Mouse (Mus musculus): Measurements from ENCODE around the gene Ccr8. TPM values are rescaled to one million over a fixed set of nuclear protein-coding genes. Genes with fewer than 3 reads are reported as not detected.

The Ccr8 gene
- polyA plus RNA-seq, 1 experiment from 2014 or later, result not detected

GRCm38 (mm10) chr9:120071251-120071650 lies 20.7 kb upstream of the Ccr8 start:
- H3K27ac ChIP-seq, result no peak overlapping the region
- DNase-seq (no peak), ATAC-seq (ENCODE audit: low read depth) (no peak)
- no peak overlapping the region for H3K9ac ChIP-seq
- peaks cover 11% of the 10 kb centered on the region for H3K4me1 ChIP-seq (replicated peaks)
- H3K4me3 ChIP-seq (replicated peaks), result no peak overlapping the region
- H3K9me3 ChIP-seq (replicated peaks), result no peaks in the 10 kb centered on the region
- H3K27me3 ChIP-seq, result no peaks in the 10 kb centered on the region
- no peak overlapping the region for H3K4me2 ChIP-seq
- WGBS (ENCODE audit: insufficient replicate concordance), result 70% methylated on average over 2 of the region's 2 CpGs
- no peaks in the 10 kb centered on the region for H3K36me3 ChIP-seq

DNA sequence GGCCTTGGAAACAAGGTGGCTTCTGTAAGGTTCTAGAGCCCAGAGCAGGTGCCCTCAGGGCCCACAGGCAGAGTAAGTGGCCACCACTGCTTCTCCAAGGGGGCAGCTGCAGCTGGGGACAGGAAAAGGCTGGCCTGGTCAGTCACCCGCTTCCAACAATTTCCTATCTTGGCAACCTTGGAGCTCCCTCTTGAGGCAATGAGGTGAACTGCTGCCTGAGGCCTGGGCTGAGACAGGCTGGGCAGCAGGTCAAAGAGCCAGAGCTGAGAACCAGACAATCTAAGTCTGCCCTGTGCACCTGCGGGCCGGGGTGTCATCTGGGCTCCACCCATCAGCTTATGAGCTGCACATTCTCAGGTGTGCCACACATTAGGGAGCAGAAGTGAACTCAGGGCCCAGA lies 18.7 kb upstream of the Ccr8 start:
- no peaks in the 10 kb centered on the region for H3K36me3 ChIP-seq
- no peak overlapping the region for H3K27ac ChIP-seq
- H3K4me1 ChIP-seq (replicated peaks), result peaks cover 11% of the 10 kb centered on the region
- WGBS (ENCODE audit: insufficient replicate concordance), result 9% methylated on average over 3 of the region's 3 CpGs
- H3K4me3 ChIP-seq (replicated peaks), result no peak overlapping the region
- no peaks in the 10 kb centered on the region for H3K27me3 ChIP-seq
- H3K4me2 ChIP-seq, result no peak overlapping the region
- DNase-seq (peak; percentile 54), ATAC-seq (ENCODE audit: low read depth) (peak; percentile 23; the same call in 1 of the 2 replicates)
- no peak overlapping the region for H3K9ac ChIP-seq
- no peaks in the 10 kb centered on the region for H3K9me3 ChIP-seq (replicated peaks)

- 69% methylated on average over 7 of the region's 7 CpGs for WGBS (ENCODE audit: insufficient replicate concordance)
- H3K9me3 ChIP-seq (replicated peaks), result no peaks in the 10 kb centered on the region
- DNase-seq, result no peak
These were observed 17.4 kb upstream of the Ccr8 start for GRCm38 (mm10) chr9:120074516-120074915.

GRCm38 (mm10) chr9:120078241-120078640 lies 13.7 kb upstream of the Ccr8 start:
- H3K27me3 ChIP-seq, result no peaks in the 10 kb centered on the region
- no peak overlapping the region for H3K4me3 ChIP-seq (replicated peaks)
- DNase-seq (no peak), ATAC-seq (ENCODE audit: low read depth) (no peak)
- H3K4me1 ChIP-seq (replicated peaks), result no peaks in the 10 kb centered on the region
- H3K9ac ChIP-seq, result no peak overlapping the region
- WGBS (ENCODE audit: insufficient replicate concordance), result 66% methylated on average over 3 of the region's 3 CpGs
- H3K9me3 ChIP-seq (replicated peaks), result no peaks in the 10 kb centered on the region
- no peaks in the 10 kb centered on the region for H3K36me3 ChIP-seq
- H3K27ac ChIP-seq, result no peak overlapping the region
- no peak overlapping the region for H3K4me2 ChIP-seq

More at GRCm38 (mm10) chr9:120074516-120074915, 17.4 kb upstream of the Ccr8 start:
- peaks cover 11% of the 10 kb centered on the region; the same call in 1 of the 2 replicates for H3K4me1 ChIP-seq (replicated peaks)
- H3K4me2 ChIP-seq, result no peak overlapping the region
- H3K4me3 ChIP-seq (replicated peaks), result no peak overlapping the region
- no peaks in the 10 kb centered on the region for H3K27me3 ChIP-seq
- no peaks in the 10 kb centered on the region for H3K36me3 ChIP-seq
- no peak for ATAC-seq (ENCODE audit: low read depth)
- no peak overlapping the region for H3K27ac ChIP-seq
- no peak overlapping the region for H3K9ac ChIP-seq

- 50% methylated on average over 7 of the region's 7 CpGs for WGBS (ENCODE audit: insufficient replicate concordance)
- Histone ChIP-seq H3K4me2 (no peak overlapping the region), H3K4me1 (replicated peaks) (no peaks in the 10 kb centered on the region), H3K9me3 (replicated peaks) (no peaks in the 10 kb centered on the region), H3K4me3 (replicated peaks) (no peak overlapping the region), H3K27ac (no peak overlapping the region), H3K27me3 (no peaks in the 10 kb centered on the region), H3K9ac (no peak overlapping the region), H3K36me3 (no peaks in the 10 kb centered on the region)
- no peak for DNase-seq
- no peak for ATAC-seq (ENCODE audit: low read depth)
These were observed 12.0 kb upstream of the Ccr8 start for GRCm38 (mm10) chr9:120079901-120080300.

- Histone ChIP-seq H3K9me3 (replicated peaks) (no peaks in the 10 kb centered on the region), H3K4me2 (no peak overlapping the region), H3K27ac (no peak overlapping the region), H3K4me1 (replicated peaks) (no peaks in the 10 kb centered on the region), H3K27me3 (no peaks in the 10 kb centered on the region), H3K36me3 (no peaks in the 10 kb centered on the region), H3K9ac (no peak overlapping the region), H3K4me3 (replicated peaks) (no peak overlapping the region)
- ATAC-seq (ENCODE audit: low read depth) (no peak), DNase-seq (no peak)
- 68% methylated on average over 8 of the region's 8 CpGs for WGBS (ENCODE audit: insufficient replicate concordance)
These were observed 11.3 kb upstream of the Ccr8 start for GRCm38 (mm10) chr9:120080546-120081108.

GRCm38 (mm10) chr9:120081247-120081646 lies 10.7 kb upstream of the Ccr8 start:
- no peaks in the 10 kb centered on the region for H3K27me3 ChIP-seq
- no peak overlapping the region for H3K4me3 ChIP-seq (replicated peaks)
- H3K9me3 ChIP-seq (replicated peaks), result no peaks in the 10 kb centered on the region
- no peak overlapping the region for H3K9ac ChIP-seq
- WGBS (ENCODE audit: insufficient replicate concordance), result 56% methylated on average over 6 of the region's 6 CpGs
- no peak overlapping the region for H3K27ac ChIP-seq
- ATAC-seq (ENCODE audit: low read depth), result no peak
- DNase-seq, result no peak
- no peaks in the 10 kb centered on the region for H3K36me3 ChIP-seq
- H3K4me1 ChIP-seq (replicated peaks), result no peaks in the 10 kb centered on the region
- H3K4me2 ChIP-seq, result no peak overlapping the region

DNA sequence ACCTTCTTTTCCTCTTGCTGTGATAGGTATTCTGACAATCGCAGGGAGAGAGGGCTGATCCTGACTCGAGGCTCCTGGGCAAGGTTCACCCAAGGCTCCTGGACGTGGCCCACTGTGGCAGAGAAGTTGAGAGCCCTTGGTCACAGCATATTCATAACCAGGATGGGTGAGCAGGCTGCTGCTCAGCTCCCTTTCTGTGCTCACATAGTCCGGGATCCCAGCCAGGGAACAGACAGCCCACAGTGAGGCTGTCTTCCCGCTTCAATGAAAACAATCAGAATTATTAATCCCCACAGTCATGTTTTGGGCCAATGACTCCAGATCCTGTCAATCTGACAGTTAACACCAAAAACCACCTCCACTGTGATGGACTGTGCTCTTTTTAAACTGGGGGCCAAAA lies 9.9 kb upstream of the Ccr8 start:
- no peak for ATAC-seq (ENCODE audit: low read depth)
- Histone ChIP-seq H3K27me3 (no peaks in the 10 kb centered on the region), H3K9ac (no peak overlapping the region), H3K27ac (no peak overlapping the region), H3K4me2 (no peak overlapping the region), H3K4me1 (replicated peaks) (no peaks in the 10 kb centered on the region), H3K4me3 (replicated peaks) (no peak overlapping the region), H3K9me3 (replicated peaks) (no peaks in the 10 kb centered on the region), H3K36me3 (no peaks in the 10 kb centered on the region)
- no peak for DNase-seq
- 61% methylated on average over 5 of the region's 5 CpGs for WGBS (ENCODE audit: insufficient replicate concordance)

DNA sequence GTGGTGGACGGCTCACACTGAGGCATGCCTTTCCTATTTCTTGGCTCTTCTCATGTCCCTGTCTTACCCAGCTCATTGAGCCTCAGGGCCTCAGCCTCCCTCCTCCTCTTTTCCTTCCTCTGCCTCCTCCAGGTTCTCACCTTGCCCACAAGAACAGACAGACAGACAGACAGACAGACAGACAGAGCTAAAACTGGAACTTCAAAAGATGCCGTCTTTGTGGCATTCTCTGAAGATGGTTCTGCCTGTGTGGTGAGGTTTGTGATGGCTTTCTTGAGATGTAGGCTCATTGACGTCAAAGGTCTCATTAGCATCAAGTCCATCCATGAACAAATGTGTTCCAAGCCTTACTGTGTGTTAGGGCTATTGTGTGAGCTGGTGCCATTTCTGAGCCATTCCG lies 9.2 kb upstream of the Ccr8 start:
- Histone ChIP-seq H3K27ac (no peak overlapping the region), H3K36me3 (no peaks in the 10 kb centered on the region), H3K9ac (no peak overlapping the region), H3K4me1 (replicated peaks) (no peaks in the 10 kb centered on the region), H3K9me3 (replicated peaks) (no peaks in the 10 kb centered on the region), H3K27me3 (no peaks in the 10 kb centered on the region), H3K4me2 (no peak overlapping the region), H3K4me3 (replicated peaks) (no peak overlapping the region)
- 74% methylated on average over 4 of the region's 4 CpGs for WGBS (ENCODE audit: insufficient replicate concordance)
- ATAC-seq (ENCODE audit: low read depth), result no peak
- no peak for DNase-seq

DNA sequence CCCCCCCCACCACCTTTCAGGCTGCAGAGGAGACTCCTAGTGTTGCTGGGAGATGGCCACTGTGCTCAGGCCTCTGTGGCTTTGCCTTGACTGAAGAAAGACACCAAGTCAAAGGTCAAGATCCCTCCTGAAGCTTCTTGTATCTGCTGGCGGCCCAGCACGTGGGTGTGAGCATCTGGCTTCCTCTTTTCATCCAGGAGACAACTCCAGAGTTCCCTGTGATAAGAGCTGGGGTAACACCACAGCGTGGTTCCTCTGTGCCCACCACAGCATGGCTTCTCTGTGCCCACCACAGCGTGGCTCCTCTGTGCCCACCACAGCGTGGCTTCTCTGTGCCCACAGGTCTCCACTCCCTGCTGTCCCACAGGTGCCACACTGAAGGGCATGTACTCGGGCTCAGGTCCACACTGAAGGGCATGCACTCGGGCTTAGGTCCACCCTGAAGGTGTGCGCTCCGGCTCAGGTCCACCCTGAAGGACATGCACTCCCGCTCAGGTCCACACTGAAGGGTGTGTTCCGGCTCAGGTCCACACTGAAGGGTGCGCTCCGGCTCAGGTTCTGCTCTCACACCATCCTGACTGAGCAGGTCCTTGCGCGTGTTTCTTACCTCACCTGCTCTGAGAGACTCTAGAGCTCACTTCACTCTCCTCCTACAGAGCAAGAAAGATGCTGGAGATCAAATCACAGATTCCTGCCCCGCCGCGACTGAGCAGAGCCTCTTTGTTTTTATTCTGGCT lies 8.6 kb upstream of the Ccr8 start:
- Histone ChIP-seq H3K36me3 (no peaks in the 10 kb centered on the region), H3K27me3 (no peaks in the 10 kb centered on the region), H3K9me3 (replicated peaks) (no peaks in the 10 kb centered on the region), H3K4me2 (no peak overlapping the region), H3K4me3 (replicated peaks) (no peak overlapping the region), H3K9ac (no peak overlapping the region), H3K4me1 (replicated peaks) (no peaks in the 10 kb centered on the region), H3K27ac (no peak overlapping the region)
- 59% methylated on average over 18 of the region's 18 CpGs for WGBS (ENCODE audit: insufficient replicate concordance)
- ATAC-seq (ENCODE audit: low read depth) (no peak), DNase-seq (no peak)

DNA sequence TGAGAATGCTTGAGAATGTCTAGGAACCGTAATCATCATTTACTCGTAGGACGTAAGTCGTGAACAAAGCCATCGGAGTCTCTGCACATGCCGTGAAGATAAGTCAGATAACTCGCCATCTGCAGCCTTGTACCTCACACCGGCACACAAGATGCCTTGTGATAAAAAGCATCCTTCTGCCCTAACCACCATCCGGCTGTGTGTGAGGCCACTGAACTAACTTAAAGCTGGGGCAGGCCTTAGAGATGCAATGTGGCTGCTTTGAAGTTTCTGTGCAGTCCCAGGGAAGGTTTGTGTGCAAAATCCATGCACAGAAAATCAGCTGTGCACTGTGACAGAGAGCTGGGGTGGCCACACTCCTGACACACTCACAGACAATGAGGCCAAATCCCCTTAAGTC lies 7.5 kb upstream of the Ccr8 start:
- ATAC-seq (ENCODE audit: low read depth) (no peak), DNase-seq (no peak)

GRCm38 (mm10) chr9:120089125-120089524 lies 2.8 kb upstream of the Ccr8 start:
- Histone ChIP-seq H3K4me2 (no peak overlapping the region), H3K27ac (no peak overlapping the region), H3K4me3 (replicated peaks) (no peak overlapping the region), H3K9me3 (replicated peaks) (no peaks in the 10 kb centered on the region), H3K4me1 (replicated peaks) (no peaks in the 10 kb centered on the region), H3K9ac (no peak overlapping the region), H3K36me3 (no peaks in the 10 kb centered on the region), H3K27me3 (no peaks in the 10 kb centered on the region)
- ATAC-seq (ENCODE audit: low read depth), result no peak
- DNase-seq, result no peak
- 74% methylated on average over 7 of the region's 7 CpGs for WGBS (ENCODE audit: insufficient replicate concordance)

More for the DNA sequence above, 7.5 kb upstream of the Ccr8 start:
- H3K27ac ChIP-seq, result no peak overlapping the region
- H3K4me1 ChIP-seq (replicated peaks), result no peaks in the 10 kb centered on the region
- H3K9me3 ChIP-seq (replicated peaks), result no peaks in the 10 kb centered on the region
- 64% methylated on average over 9 of the region's 9 CpGs for WGBS (ENCODE audit: insufficient replicate concordance)
- no peaks in the 10 kb centered on the region for H3K27me3 ChIP-seq
- H3K4me3 ChIP-seq (replicated peaks), result no peak overlapping the region
- no peak overlapping the region for H3K4me2 ChIP-seq
- H3K9ac ChIP-seq, result no peak overlapping the region
- no peaks in the 10 kb centered on the region for H3K36me3 ChIP-seq

Data from liver, embryonic 13.5 days (tissue).